Mouse (Mus musculus) cerebellum, adult 2 months (tissue): ENCODE measurements at regions not wholly inside any gene's neighbourhood (a gene's known extent, or its start where the extent isn't known, plus 50 kb on each side); places are given as distances from the start of the nearest gene placed in this dataset.

Source experiments
- DNase-seq, 2 experiments: peaks; one replicate each; pipeline ENCODE4 v3.0.0; 2021
- H3K27ac ChIP-seq: fragments of 200-500 bp; 2 replicates; pipeline ENCODE4 v1.5.1; 2012; ENCODE audit warnings: low read length, control low read depth, inconsistent platforms; ENCODE audit not compliant: insufficient read depth
- H3K27me3 ChIP-seq: fragments of 200-500 bp; 2 replicates; pipeline ENCODE4 v1.6.1; 2012; ENCODE audit warnings: inconsistent platforms, mild to moderate bottlenecking, low read length, moderate library complexity; ENCODE audit not compliant: control insufficient read depth, insufficient read depth
- H3K4me1 ChIP-seq: fragments of 200-500 bp; 2 replicates; pipeline ENCODE4 v1.6.1; 2011; ENCODE audit warnings: low read length; ENCODE audit not compliant: control insufficient read depth, insufficient read depth
- H3K4me3 ChIP-seq: fragments of 200-500 bp; replicated peaks from 2 replicates; pipeline ENCODE3; 2011; ENCODE audit warnings: mild to moderate bottlenecking, low read depth, low read length, control low read depth; ENCODE audit not compliant: insufficient read depth
- CTCF ChIP-seq: fragments of 200-500 bp; IDR thresholded peaks from 2 replicates; pipeline ENCODE4 v1.5.1; 2011; ENCODE audit warnings: low read depth, mild to moderate bottlenecking, control low read depth, low read length, moderate library complexity, borderline replicate concordance; ENCODE audit not compliant: insufficient read depth
- POLR2A ChIP-seq: fragments of 200-500 bp; IDR thresholded peaks from 2 replicates; pipeline ENCODE4 v1.6.1; 2011; ENCODE audit warnings: low read length, control low read depth, borderline replicate concordance; ENCODE audit not compliant: insufficient read depth
- WGBS: fragments of 180-500 bp; shearing (Covaris S2); methylation state at CpG from one replicate; pipeline ENCODE4 v1.1.7; 2018; 5-methylcytosine and 5-hydroxymethylcytosine counted together

GRCm38 (mm10) chr7:83475438-83476160 is 109.1 kb upstream of the Tmc3 start:
- no peaks in the 10 kb centered on the region; the same call in 1 of the 2 replicates for H3K27me3 ChIP-seq
- WGBS = 27% methylated on average over 8 of the region's 8 CpGs
- TF ChIP-seq CTCF (no peak), POLR2A (no peak)
- H3K4me1 ChIP-seq = peaks cover 4% of the 10 kb centered on the region; the same call in 1 of the 2 replicates
- H3K4me3 ChIP-seq = no peak overlapping the region
- peak; percentile 72 to 84 for DNase-seq
- H3K27ac ChIP-seq = no peak overlapping the region

DNA sequence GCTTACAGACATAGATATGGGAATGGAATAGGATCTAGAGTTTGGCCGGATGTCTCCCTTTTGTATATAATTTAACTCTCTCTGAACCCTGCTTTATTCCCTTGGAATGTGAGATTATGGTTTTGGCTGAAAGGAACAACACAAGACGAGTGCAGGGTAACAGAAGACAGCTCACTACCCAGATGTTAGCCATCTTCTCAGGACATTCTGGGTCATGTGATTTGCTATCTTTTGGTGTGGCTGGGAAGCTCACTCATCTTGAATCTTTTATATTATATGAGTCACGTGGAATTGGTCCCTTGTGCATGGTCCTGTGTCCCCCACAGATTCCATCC is 108.6 kb upstream of the Tmc3 start:
- no peak for DNase-seq
- Histone ChIP-seq H3K4me3 (no peak overlapping the region), H3K4me1 (peaks cover 4% of the 10 kb centered on the region; the same call in 1 of the 2 replicates), H3K27ac (no peak overlapping the region), H3K27me3 (no peaks in the 10 kb centered on the region; the same call in 1 of the 2 replicates)
- 73% methylated on average over 3 of the region's 3 CpGs for WGBS
- TF ChIP-seq CTCF (no peak), POLR2A (no peak)

DNA sequence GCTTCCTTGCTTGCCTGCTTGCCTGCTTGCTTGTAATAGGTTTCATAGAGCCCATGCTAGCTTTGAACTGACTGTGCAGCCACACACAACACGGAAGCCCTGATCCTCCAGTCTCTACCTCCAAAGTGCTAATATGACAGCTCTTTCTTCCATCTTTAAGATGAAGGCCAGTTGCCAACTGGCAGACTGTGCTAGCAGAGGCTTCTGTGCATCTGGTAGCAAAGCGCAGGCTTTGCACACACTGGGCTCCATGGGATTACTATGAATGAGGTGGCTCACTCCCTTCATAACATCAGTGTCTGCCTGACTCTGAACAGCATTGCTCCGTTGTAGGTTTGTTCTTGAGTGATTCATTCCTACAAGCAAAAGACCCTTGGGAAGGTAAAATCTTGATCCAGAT is 107.9 kb upstream of the Tmc3 start:
- TF ChIP-seq CTCF (no peak), POLR2A (no peak)
- Histone ChIP-seq H3K4me3 (no peak overlapping the region), H3K27ac (no peak overlapping the region), H3K27me3 (no peaks in the 10 kb centered on the region), H3K4me1 (peaks cover 4% of the 10 kb centered on the region; the same call in 1 of the 2 replicates)
- DNase-seq = no peak
- WGBS = 96% methylated on average over 3 of the region's 3 CpGs

- Histone ChIP-seq H3K4me1 (peaks cover 4% of the 10 kb centered on the region; the same call in 1 of the 2 replicates), H3K27me3 (no peaks in the 10 kb centered on the region), H3K4me3 (no peak overlapping the region), H3K27ac (no peak overlapping the region)
- DNase-seq = peak; percentile 37 to 66
- 29% methylated on average over 7 of the region's 7 CpGs for WGBS
- no peak for TF ChIP-seq CTCF
- no peak for TF ChIP-seq POLR2A
Observed at GRCm38 (mm10) chr7:83477661-83478121, 107.0 kb upstream of the Tmc3 start.

DNA sequence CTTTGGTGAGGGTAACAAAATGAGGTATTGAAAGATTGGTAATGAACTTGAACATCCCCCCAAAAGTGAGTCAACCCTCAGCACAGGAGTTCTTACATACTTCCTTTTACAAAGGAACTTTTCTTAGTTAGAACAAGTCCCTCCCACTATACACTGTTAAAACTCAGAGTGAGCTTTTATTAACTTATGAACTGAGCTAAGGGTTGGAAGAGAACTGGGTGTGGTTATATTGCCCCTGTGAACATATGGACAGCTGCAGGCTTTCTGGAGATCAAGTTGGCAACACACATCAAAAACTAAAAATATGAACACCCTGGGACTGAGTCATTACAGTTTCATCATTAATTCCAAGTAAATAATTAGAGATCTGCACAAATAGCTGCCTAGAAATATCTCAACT is 103.1 kb upstream of the Tmc3 start:
- H3K4me3 ChIP-seq = no peak overlapping the region
- no peak overlapping the region for H3K27ac ChIP-seq
- no peaks in the 10 kb centered on the region for H3K27me3 ChIP-seq
- H3K4me1 ChIP-seq = peaks cover 2% of the 10 kb centered on the region; the same call in 1 of the 2 replicates
- DNase-seq = no peak
- no peak for TF ChIP-seq CTCF
- TF ChIP-seq POLR2A = no peak

GRCm38 (mm10) chr7:83482254-83482653 is 102.5 kb upstream of the Tmc3 start:
- no peak for DNase-seq
- Histone ChIP-seq H3K4me3 (no peak overlapping the region), H3K27me3 (no peaks in the 10 kb centered on the region), H3K4me1 (peaks cover 2% of the 10 kb centered on the region; the same call in 1 of the 2 replicates), H3K27ac (no peak overlapping the region)
- 90% methylated on average over 3 of the region's 3 CpGs for WGBS
- no peak for TF ChIP-seq POLR2A
- TF ChIP-seq CTCF = no peak

- Histone ChIP-seq H3K27ac (no peak overlapping the region), H3K27me3 (no peaks in the 10 kb centered on the region)
Observed at GRCm38 (mm10) chr7:83482671-83483304, 101.9 kb upstream of the Tmc3 start.

More at GRCm38 (mm10) chr7:83482671-83483304, 101.9 kb upstream of the Tmc3 start:
- Histone ChIP-seq H3K4me3 (no peak overlapping the region), H3K4me1 (peaks cover 2% of the 10 kb centered on the region; the same call in 1 of the 2 replicates)
- TF ChIP-seq POLR2A (no peak), CTCF (no peak)
- DNase-seq = no peak
- WGBS = 74% methylated on average over 7 of the region's 7 CpGs
